Mouse (Mus musculus): ENCODE data around the gene Rgs6.

Gene Rgs6

GRCm38 (mm10) chr12:83143071-83143470 lies 555.0 kb downstream of the Rgs6 start:
- DNase-seq = no peak

- DNase-seq = no peak
Observed at GRCm38 (mm10) chr12:83143574-83143973, 555.5 kb downstream of the Rgs6 start.

- no peak for DNase-seq
Observed at GRCm38 (mm10) chr12:83145074-83145473, 557.0 kb downstream of the Rgs6 start.

- no peak for DNase-seq
Observed at GRCm38 (mm10) chr12:83145902-83146301, 557.8 kb downstream of the Rgs6 start.

GRCm38 (mm10) chr12:83146917-83147316 lies 558.8 kb downstream of the Rgs6 start:
- DNase-seq = no peak

- DNase-seq = no peak
Observed at GRCm38 (mm10) chr12:83150030-83150429, 561.9 kb downstream of the Rgs6 start.

- no peak for DNase-seq
Observed at GRCm38 (mm10) chr12:83150813-83151212, 562.7 kb downstream of the Rgs6 start.

GRCm38 (mm10) chr12:83151474-83151873 lies 563.4 kb downstream of the Rgs6 start:
- no peak for DNase-seq

GRCm38 (mm10) chr12:83160211-83160610 lies 572.1 kb downstream of the Rgs6 start:
- no peak for DNase-seq

- no peak for DNase-seq
Observed at GRCm38 (mm10) chr12:83160700-83161099, 572.6 kb downstream of the Rgs6 start.

- no peak for DNase-seq
Observed at GRCm38 (mm10) chr12:83163721-83164120, 575.6 kb downstream of the Rgs6 start.

- no peak for DNase-seq
Observed at GRCm38 (mm10) chr12:83165058-83165457, 577.0 kb downstream of the Rgs6 start.

- DNase-seq = no peak
Observed at GRCm38 (mm10) chr12:83168310-83168709, 580.2 kb downstream of the Rgs6 start.

GRCm38 (mm10) chr12:83169495-83170209 lies 581.6 kb downstream of the Rgs6 start:
- no peak for DNase-seq

- DNase-seq = no peak
Observed at GRCm38 (mm10) chr12:83178770-83179169, 590.7 kb downstream of the Rgs6 start.

- DNase-seq = no peak
Observed at GRCm38 (mm10) chr12:83179860-83180259, 591.8 kb downstream of the Rgs6 start.

GRCm38 (mm10) chr12:83180561-83180960 lies 592.5 kb downstream of the Rgs6 start:
- no peak for DNase-seq

GRCm38 (mm10) chr12:83201674-83202073 lies 613.6 kb downstream of the Rgs6 start:
- DNase-seq = no peak

- DNase-seq = no peak
Observed at GRCm38 (mm10) chr12:83204361-83204760, 616.3 kb downstream of the Rgs6 start.

- DNase-seq = no peak
Observed at GRCm38 (mm10) chr12:83206866-83207265, 618.8 kb downstream of the Rgs6 start.

- no peak for DNase-seq
Observed at GRCm38 (mm10) chr12:83207481-83207880, 619.4 kb downstream of the Rgs6 start.

GRCm38 (mm10) chr12:83208011-83208410 lies 619.9 kb downstream of the Rgs6 start:
- DNase-seq = no peak

- no peak for DNase-seq
Observed at GRCm38 (mm10) chr12:83208841-83209240, 620.7 kb downstream of the Rgs6 start.

GRCm38 (mm10) chr12:83209461-83209860 lies 621.4 kb downstream of the Rgs6 start:
- no peak for DNase-seq

- no peak for DNase-seq
Observed at GRCm38 (mm10) chr12:83210294-83210693, 622.2 kb downstream of the Rgs6 start.

All from thymus, postnatal 25 days (tissue).